Mouse (Mus musculus): ENCODE measurements around the gene Mbnl1.

DNA sequence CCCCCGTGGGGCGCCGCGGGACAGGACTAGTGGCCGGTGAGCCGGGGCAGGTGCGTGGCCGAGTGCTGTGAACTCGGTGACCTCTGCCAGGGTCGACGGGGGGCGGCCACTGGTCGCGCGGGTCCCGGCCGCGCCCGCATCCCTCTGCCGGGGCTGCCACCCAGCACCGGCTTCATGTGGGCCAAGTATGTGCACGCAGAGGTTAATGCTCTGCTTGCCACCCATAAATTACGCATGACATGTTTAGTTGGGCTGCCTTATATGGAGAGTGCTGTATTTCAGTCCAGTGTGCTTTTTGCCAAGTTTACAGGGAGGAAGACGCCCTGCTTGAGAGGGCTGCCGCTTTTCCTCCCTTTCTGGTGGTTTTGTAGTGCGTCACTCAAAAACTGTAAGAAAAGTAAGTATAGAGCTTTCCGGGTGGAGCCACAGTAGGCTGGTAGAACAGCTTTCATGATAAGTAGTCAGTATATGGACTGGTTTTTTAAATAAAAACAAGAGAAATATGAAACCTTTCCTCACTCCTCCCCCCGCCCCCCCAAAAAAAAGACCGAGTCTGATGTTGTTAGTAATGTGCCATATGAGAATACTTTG is 29.0 kb downstream of the Mbnl1 start:
- no peak for TF ChIP-seq CTCF (IDR thresholded peaks at IDR 0.05; ENCODE audit: low read depth)
- TF ChIP-seq EP300 (IDR thresholded peaks at IDR 0.05; ENCODE audit: low read depth) = no peak
